Mouse (Mus musculus): ENCODE measurements around the gene Trcg1. TPM values are rescaled to one million over a fixed set of nuclear protein-coding genes. Genes with fewer than 3 reads are reported as not detected.

The Trcg1 gene
- polyA plus RNA-seq, 1 experiment from 2014 or later = not detected

DNA sequence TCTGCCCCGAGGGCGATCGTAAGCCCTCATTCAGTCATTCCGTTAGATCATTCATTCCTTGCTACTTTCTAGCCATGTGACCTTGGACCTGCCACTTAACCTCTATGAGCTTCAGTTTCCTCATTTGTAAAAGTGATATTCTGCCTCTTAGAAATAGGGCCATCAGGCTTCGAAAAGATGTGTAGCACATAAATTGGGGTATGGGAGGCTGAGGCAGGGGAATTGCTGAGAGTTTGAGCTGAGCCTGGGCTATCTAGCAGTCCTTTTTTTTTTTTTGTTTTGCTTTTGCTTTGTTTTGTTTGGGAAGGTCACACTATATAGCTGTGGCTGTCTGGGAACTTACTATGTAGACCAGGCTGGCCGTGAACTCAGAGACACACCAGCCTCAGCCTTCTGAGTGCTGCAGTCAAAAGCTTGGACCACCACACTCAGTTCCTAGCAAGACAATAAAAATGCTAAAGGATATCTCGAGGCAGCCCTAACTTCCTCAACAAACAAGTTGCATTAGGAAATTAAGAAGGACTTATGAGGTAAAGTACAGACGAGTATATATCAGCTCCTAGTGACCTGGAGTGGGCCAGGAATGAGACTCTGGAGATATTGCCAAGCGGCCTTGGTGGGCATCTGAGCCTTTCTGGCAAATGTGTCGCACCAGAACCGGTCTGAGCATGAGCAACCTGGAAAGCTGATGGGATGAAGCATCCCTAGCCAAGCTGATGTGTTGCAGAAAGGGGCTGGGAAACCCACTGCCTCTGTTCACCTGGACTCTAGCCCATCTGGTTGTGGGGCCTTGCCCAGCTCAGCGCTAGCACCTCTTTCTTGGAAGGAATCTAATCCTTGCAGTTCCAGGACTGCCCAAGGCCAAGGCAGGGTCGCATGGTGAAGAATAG, 26.7 kb downstream of the Trcg1 start:
- Histone ChIP-seq H3K27ac (ENCODE audit: low read depth, low read length) (peak overlapping the region; percentile 81), H3K4me2 (replicated peaks; ENCODE audit: low read depth) (peak overlapping the region; percentile 83), H3K4me3 (ENCODE audit: low read depth, low read length) (peak overlapping the region; percentile 89), H3K4me1 (replicated peaks; ENCODE audit: control insufficient read depth, insufficient read depth, low read length) (peaks cover 11% of the 10 kb centered on the region; the same call in 1 of the 2 replicates), H3K9me3 (ENCODE audit: control insufficient read depth) (no peaks in the 10 kb centered on the region), H3K27me3 (replicated peaks; ENCODE audit: control insufficient read depth, insufficient read depth, low read length) (no peaks in the 10 kb centered on the region), H3K9ac (ENCODE audit: low read depth, low read length) (peak overlapping the region; percentile 78; the same call in 1 of the 2 replicates), H3K36me3 (ENCODE audit: control insufficient read depth, insufficient read depth) (peaks cover 10% of the 10 kb centered on the region)
- ATAC-seq = no peak
- TF ChIP-seq CTCF (IDR thresholded peaks at IDR 0.05; ENCODE audit: low read depth) = no peak
- WGBS = 50% methylated on average over 13 of the region's 13 CpGs

DNA sequence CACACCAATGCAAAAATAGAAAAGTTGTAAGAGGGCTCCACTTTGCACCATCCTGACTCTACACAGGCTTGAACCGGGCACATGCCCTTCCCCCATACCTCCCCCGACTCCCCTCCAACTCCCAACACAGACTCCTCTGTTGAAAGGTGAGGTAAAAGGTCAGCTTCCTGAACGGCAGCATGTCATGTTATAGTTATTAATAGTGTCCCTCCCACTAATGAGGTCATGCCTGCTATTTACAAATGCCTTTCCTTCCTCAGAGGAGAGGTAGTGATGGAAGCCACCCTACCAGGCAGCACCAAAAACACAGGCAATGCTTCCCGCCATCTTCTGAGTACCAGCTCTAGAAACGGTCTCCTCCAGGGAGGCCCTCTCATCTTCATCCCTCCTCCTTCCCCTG, 28.8 kb downstream of the Trcg1 start:
- no peak for ATAC-seq
- Histone ChIP-seq H3K4me2 (replicated peaks; ENCODE audit: low read depth) (no peak overlapping the region), H3K4me1 (replicated peaks; ENCODE audit: control insufficient read depth, insufficient read depth, low read length) (peaks cover 11% of the 10 kb centered on the region; the same call in 1 of the 2 replicates), H3K36me3 (ENCODE audit: control insufficient read depth, insufficient read depth) (no peaks in the 10 kb centered on the region), H3K27me3 (replicated peaks; ENCODE audit: control insufficient read depth, insufficient read depth, low read length) (no peaks in the 10 kb centered on the region), H3K9me3 (ENCODE audit: control insufficient read depth) (no peaks in the 10 kb centered on the region), H3K4me3 (ENCODE audit: low read depth, low read length) (no peak overlapping the region), H3K27ac (ENCODE audit: low read depth, low read length) (no peak overlapping the region), H3K9ac (ENCODE audit: low read depth, low read length) (no peak overlapping the region)
- TF ChIP-seq CTCF (IDR thresholded peaks at IDR 0.05; ENCODE audit: low read depth) = no peak
- WGBS = 21% methylated on average over 5 of the region's 5 CpGs

- no peak for ATAC-seq
Measured at GRCm38 (mm10) chr9:57267421-57267820, 31.1 kb downstream of the Trcg1 start.

DNA sequence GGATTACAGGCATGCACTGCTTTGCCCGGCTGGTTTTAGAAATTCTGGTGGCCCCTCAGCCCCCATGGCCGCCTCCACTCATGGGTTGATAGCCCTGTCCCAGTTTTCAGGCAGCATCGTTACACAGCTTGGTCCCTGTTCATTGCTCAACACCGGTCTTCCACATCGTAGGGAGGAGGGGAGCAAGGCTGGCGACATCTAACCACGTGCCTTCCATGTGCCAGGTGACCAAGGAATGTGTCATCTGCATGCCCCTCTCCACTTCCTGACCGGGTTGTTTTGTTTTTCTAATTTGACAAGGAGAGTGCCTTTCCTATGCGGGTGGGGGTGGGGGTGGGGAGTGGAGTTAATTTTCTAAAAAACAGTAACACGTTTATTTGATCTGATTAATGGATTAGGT, 31.7 kb downstream of the Trcg1 start:
- Histone ChIP-seq H3K27ac (ENCODE audit: low read depth, low read length) (no peak overlapping the region), H3K36me3 (ENCODE audit: control insufficient read depth, insufficient read depth) (no peaks in the 10 kb centered on the region), H3K9me3 (ENCODE audit: control insufficient read depth) (no peaks in the 10 kb centered on the region), H3K4me3 (ENCODE audit: low read depth, low read length) (no peak overlapping the region), H3K4me1 (replicated peaks; ENCODE audit: control insufficient read depth, insufficient read depth, low read length) (no peaks in the 10 kb centered on the region), H3K4me2 (replicated peaks; ENCODE audit: low read depth) (no peak overlapping the region), H3K9ac (ENCODE audit: low read depth, low read length) (no peak overlapping the region), H3K27me3 (replicated peaks; ENCODE audit: control insufficient read depth, insufficient read depth, low read length) (no peaks in the 10 kb centered on the region)
- no peak for ATAC-seq
- TF ChIP-seq CTCF (IDR thresholded peaks at IDR 0.05; ENCODE audit: low read depth) = no peak
- WGBS = 48% methylated on average over 10 of the region's 10 CpGs

More at GRCm38 (mm10) chr9:57267421-57267820, 31.1 kb downstream of the Trcg1 start:
- no peak overlapping the region for H3K4me3 ChIP-seq (ENCODE audit: low read depth, low read length)
- H3K9me3 ChIP-seq (ENCODE audit: control insufficient read depth) = no peaks in the 10 kb centered on the region
- no peaks in the 10 kb centered on the region for H3K27me3 ChIP-seq (replicated peaks; ENCODE audit: control insufficient read depth, insufficient read depth, low read length)
- 73% methylated on average over 5 of the region's 5 CpGs for WGBS
- H3K4me2 ChIP-seq (replicated peaks; ENCODE audit: low read depth) = no peak overlapping the region
- 0 out of 2 replicates have a peak, but pooled peaks cover 4% of the 10 kb centered on the region for H3K4me1 ChIP-seq (replicated peaks; ENCODE audit: control insufficient read depth, insufficient read depth, low read length)
- no peak overlapping the region for H3K27ac ChIP-seq (ENCODE audit: low read depth, low read length)
- H3K36me3 ChIP-seq (ENCODE audit: control insufficient read depth, insufficient read depth) = no peaks in the 10 kb centered on the region
- TF ChIP-seq CTCF (IDR thresholded peaks at IDR 0.05; ENCODE audit: low read depth) = no peak
- H3K9ac ChIP-seq (ENCODE audit: low read depth, low read length) = no peak overlapping the region

- Histone ChIP-seq H3K27me3 (replicated peaks; ENCODE audit: control insufficient read depth, insufficient read depth, low read length) (no peaks in the 10 kb centered on the region), H3K4me1 (replicated peaks; ENCODE audit: control insufficient read depth, insufficient read depth, low read length) (no peaks in the 10 kb centered on the region), H3K9me3 (ENCODE audit: control insufficient read depth) (no peaks in the 10 kb centered on the region), H3K36me3 (ENCODE audit: control insufficient read depth, insufficient read depth) (no peaks in the 10 kb centered on the region), H3K9ac (ENCODE audit: low read depth, low read length) (no peak overlapping the region), H3K4me3 (ENCODE audit: low read depth, low read length) (no peak overlapping the region), H3K27ac (ENCODE audit: low read depth, low read length) (no peak overlapping the region), H3K4me2 (replicated peaks; ENCODE audit: low read depth) (no peak overlapping the region)
- 32% methylated on average over 3 of the region's 3 CpGs for WGBS
- no peak for ATAC-seq
- 0 out of 2 replicates have a peak, but pooled peaks have one; percentile 8 for TF ChIP-seq CTCF (IDR thresholded peaks at IDR 0.05; ENCODE audit: low read depth)
Measured at GRCm38 (mm10) chr9:57268575-57268974, 32.2 kb downstream of the Trcg1 start.

- Histone ChIP-seq H3K27ac (ENCODE audit: low read depth, low read length) (no peak overlapping the region), H3K4me2 (replicated peaks; ENCODE audit: low read depth) (no peak overlapping the region), H3K9ac (ENCODE audit: low read depth, low read length) (no peak overlapping the region), H3K27me3 (replicated peaks; ENCODE audit: control insufficient read depth, insufficient read depth, low read length) (no peaks in the 10 kb centered on the region), H3K36me3 (ENCODE audit: control insufficient read depth, insufficient read depth) (no peaks in the 10 kb centered on the region), H3K4me1 (replicated peaks; ENCODE audit: control insufficient read depth, insufficient read depth, low read length) (no peaks in the 10 kb centered on the region), H3K9me3 (ENCODE audit: control insufficient read depth) (no peaks in the 10 kb centered on the region), H3K4me3 (ENCODE audit: low read depth, low read length) (no peak overlapping the region)
- TF ChIP-seq CTCF (IDR thresholded peaks at IDR 0.05; ENCODE audit: low read depth) = no peak
- no peak for ATAC-seq
- 73% methylated on average over 1 of the region's 1 CpGs for WGBS
Measured at GRCm38 (mm10) chr9:57269384-57269783, 33.0 kb downstream of the Trcg1 start.
